Mouse (Mus musculus): ENCODE results near the gene Fahd1.

The Fahd1 gene

GRCm38 (mm10) chr17:24848600-24849031 lies 1.5 kb downstream of the Fahd1 start:
- no peak for DNase-seq (ENCODE audit: extremely low read depth, low read depth, low spot score)

- DNase-seq (ENCODE audit: extremely low read depth, low read depth, low spot score): no peak
Measured at GRCm38 (mm10) chr17:24847386-24847785, 2.8 kb downstream of the Fahd1 start.

- no peak for DNase-seq (ENCODE audit: extremely low read depth, low read depth, low spot score)
Measured at GRCm38 (mm10) chr17:24844525-24844924, 5.6 kb downstream of the Fahd1 start.

- DNase-seq (ENCODE audit: extremely low read depth, low read depth, low spot score): no peak
Measured at GRCm38 (mm10) chr17:24842631-24843030, 7.5 kb downstream of the Fahd1 start.

GRCm38 (mm10) chr17:24841133-24841532 lies 9.0 kb downstream of the Fahd1 start:
- no peak for DNase-seq (ENCODE audit: extremely low read depth, low read depth, low spot score)

GRCm38 (mm10) chr17:24840341-24840740 lies 9.8 kb downstream of the Fahd1 start:
- no peak for DNase-seq (ENCODE audit: extremely low read depth, low read depth, low spot score)

- DNase-seq (ENCODE audit: extremely low read depth, low read depth, low spot score): no peak
Measured at GRCm38 (mm10) chr17:24839842-24840241, 10.3 kb downstream of the Fahd1 start, which contains the start of gene Hagh. Gene Hagh (plus strand): TSS chr17:24840143.

GRCm38 (mm10) chr17:24821351-24822280 lies 28.5 kb downstream of the Fahd1 start:
- no peak for DNase-seq (ENCODE audit: extremely low read depth, low read depth, low spot score)

- DNase-seq (ENCODE audit: extremely low read depth, low read depth, low spot score): no peak
Measured at GRCm38 (mm10) chr17:24819469-24819868, 30.7 kb downstream of the Fahd1 start.

- DNase-seq (ENCODE audit: extremely low read depth, low read depth, low spot score): no peak
Measured at GRCm38 (mm10) chr17:24818172-24818571, 32.0 kb downstream of the Fahd1 start.

GRCm38 (mm10) chr17:24817503-24817902 lies 32.7 kb downstream of the Fahd1 start:
- DNase-seq (ENCODE audit: extremely low read depth, low read depth, low spot score): no peak

- no peak for DNase-seq (ENCODE audit: extremely low read depth, low read depth, low spot score)
Measured at GRCm38 (mm10) chr17:24815256-24815655, 34.9 kb downstream of the Fahd1 start.

GRCm38 (mm10) chr17:24812215-24812614 lies 37.9 kb downstream of the Fahd1 start:
- DNase-seq (ENCODE audit: extremely low read depth, low read depth, low spot score): no peak

- no peak for DNase-seq (ENCODE audit: extremely low read depth, low read depth, low spot score)
Measured at GRCm38 (mm10) chr17:24811211-24811610, 39.0 kb downstream of the Fahd1 start.

- DNase-seq (ENCODE audit: extremely low read depth, low read depth, low spot score): no peak
Measured at GRCm38 (mm10) chr17:24803952-24804951, 45.9 kb downstream of the Fahd1 start, which contains the start of gene Meiob. Gene Meiob (plus strand): TSS chr17:24804289.

- DNase-seq (ENCODE audit: extremely low read depth, low read depth, low spot score): no peak
Measured at GRCm38 (mm10) chr17:24800524-24800923, 49.6 kb downstream of the Fahd1 start.

- DNase-seq (ENCODE audit: extremely low read depth, low read depth, low spot score): no peak
Measured at GRCm38 (mm10) chr17:24799476-24799875, 50.7 kb downstream of the Fahd1 start.
